Mouse (Mus musculus): ENCODE data around the gene Kif1a.

GRCm38 (mm10) chr1:93026600-93026999 lies 75.2 kb downstream of the Kif1a start:
- TF ChIP-seq GATA1 (IDR thresholded peaks at IDR 0.05; ENCODE audit: low read length), result no peak
- no peak for TF ChIP-seq TAL1 (IDR thresholded peaks at IDR 0.05; ENCODE audit: low read length)

Data from erythroblast, embryonic 14.5 days (primary cell).